Mouse (Mus musculus) stomach, postnatal 0 days (tissue): ENCODE measurements around the gene Rfx6. TPM values are rescaled to one million over a fixed set of nuclear protein-coding genes. Genes with fewer than 3 reads are reported as not detected.

Source experiments
- ATAC-seq: fragments of 200-750 bp; cut with Nextera tagmentation; 2 replicates; pipeline ENCODE4 v1.8.0; 2017; ENCODE audit not compliant: low FRiP score, low TSS enrichment
- DNase-seq: peaks from one replicate; pipeline ENCODE4 v3.0.0-alpha.2; 2016; ENCODE audit warnings: low spot score
- H3K27ac ChIP-seq: fragments of 300-500 bp; sonication (generic); replicated peaks from 2 replicates; pipeline ENCODE4 v1.5.1; 2014; ENCODE audit warnings: mild to moderate bottlenecking, control low read depth
- H3K27me3 ChIP-seq: fragments of 300-500 bp; sonication (generic); 2 replicates; pipeline ENCODE4 v1.6.1; 2014; ENCODE audit warnings: low read length; ENCODE audit not compliant: control insufficient read depth, insufficient read depth
- H3K36me3 ChIP-seq: fragments of 300-500 bp; sonication (generic); 2 replicates; pipeline ENCODE4 v1.6.1; 2014; ENCODE audit warnings: low read length, mixed read lengths; ENCODE audit not compliant: control insufficient read depth, insufficient read depth
- H3K4me1 ChIP-seq: fragments of 300-500 bp; sonication (generic); replicated peaks from 2 replicates; pipeline ENCODE4 v1.6.1; 2014; ENCODE audit warnings: antibody characterized with exemption; ENCODE audit not compliant: control insufficient read depth, insufficient read depth
- H3K4me2 ChIP-seq: fragments of 300-500 bp; sonication (generic); replicated peaks from 2 replicates; pipeline ENCODE4 v1.6.1; 2014; ENCODE audit warnings: low read depth, mild to moderate bottlenecking, control low read depth, moderate library complexity
- H3K4me3 ChIP-seq: fragments of 300-500 bp; sonication (generic); 2 replicates; pipeline ENCODE4 v1.5.1; 2014; ENCODE audit warnings: low read depth, low read length, control low read depth
- H3K9ac ChIP-seq: fragments of 300-500 bp; sonication (generic); 2 replicates; pipeline ENCODE4 v1.6.1; 2014; ENCODE audit warnings: mild to moderate bottlenecking, low read length, control low read depth, mixed read lengths
- H3K9me3 ChIP-seq: fragments of 300-500 bp; sonication (generic); 2 replicates; pipeline ENCODE4 v1.6.1; 2016; ENCODE audit warnings: low read length; ENCODE audit not compliant: control insufficient read depth
- CTCF ChIP-seq: IDR thresholded peaks from 2 replicates; pipeline ENCODE4 v1.5.1; 2016; ENCODE audit warnings: antibody characterized with exemption, low read depth, mild to moderate bottlenecking, moderate library complexity
- EP300 ChIP-seq: optimal IDR thresholded peaks from 2 replicates; pipeline ENCODE3; 2016; ENCODE audit warnings: antibody characterized with exemption
- WGBS: fragments of 180-500 bp; shearing (Covaris S2); extraction: QIAGEN DNeasy Blood & Tissue Kit; methylation state at CpG from one replicate; pipeline ENCODE4 v1.1.7; 2014; 5-methylcytosine and 5-hydroxymethylcytosine counted together
- polyA plus RNA-seq: library from polyadenylated mRNA; unstranded; fragments of >200 nt; fragmentation: Nextera tagmentation; extraction: Ambion mirVana; gene quantifications from 2 replicates; pipeline ENCODE4 v1.2.1, GENCODE M21; 2015

Rfx6 gene
- polyA plus RNA-seq, result 0.29 and 0.53 TPM in 2 replicates

DNA sequence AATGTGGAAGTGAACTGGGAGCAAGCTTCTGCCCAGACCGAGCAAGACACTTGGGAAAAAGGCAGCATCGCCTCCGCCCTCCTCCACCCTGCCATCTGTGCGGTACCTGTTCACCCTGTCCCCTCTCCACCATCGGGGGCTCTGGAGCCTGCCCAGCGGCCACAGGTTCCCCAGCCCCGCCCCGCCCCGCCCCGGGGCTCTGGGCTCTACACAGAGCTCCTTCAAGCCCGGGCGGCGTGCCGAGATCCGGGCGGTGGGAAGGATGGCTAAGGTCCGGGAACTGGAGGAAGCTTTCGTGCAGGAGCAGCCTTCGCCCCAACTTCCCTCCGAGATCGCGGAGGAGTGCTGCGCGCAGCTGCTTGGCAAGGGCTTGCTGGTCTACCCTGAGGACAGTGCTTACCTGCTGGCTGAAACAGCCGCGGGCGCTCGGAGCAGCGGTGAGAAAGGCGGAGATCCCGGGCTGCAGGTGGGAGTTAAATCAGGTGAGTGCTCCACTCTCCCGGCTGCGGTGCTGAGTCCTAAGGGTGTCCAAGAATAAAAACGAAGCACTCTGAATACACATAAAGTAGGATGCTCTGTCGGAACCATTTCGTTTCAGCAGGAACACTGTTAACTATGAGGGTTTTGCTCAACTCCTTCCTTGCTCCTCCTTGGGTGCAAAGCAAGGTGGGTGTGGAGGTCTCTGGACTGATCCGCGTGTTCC is at the start of gene Rfx6:
Rfx6 (plus strand) TSS at position 209 of the 703 bp plus-strand sequence.
- Histone ChIP-seq H3K27me3 (no peaks in the 10 kb centered on the region), H3K27ac (no peak within 1 kb of the TSS), H3K4me1 (no peaks in the 10 kb centered on the region), H3K4me2 (peak within 1 kb of the TSS; percentile 65), H3K9me3 (no peaks in the 10 kb centered on the region), H3K9ac (no peak within 1 kb of the TSS), H3K36me3 (no peaks in the 10 kb centered on the region), H3K4me3 (peak within 1 kb of the TSS; percentile 39)
- ATAC-seq, result peak; percentile 56
- WGBS, result 1% methylated on average over 34 of the region's 38 CpGs
- no peak for TF ChIP-seq CTCF
- TF ChIP-seq EP300, result no peak
- DNase-seq, result peak; percentile 54

- no peak within 1 kb of the TSS for H3K4me2 ChIP-seq
- DNase-seq (no peak), ATAC-seq (no peak)
- 16% methylated on average over 8 of the region's 8 CpGs for WGBS
- H3K9ac ChIP-seq, result no peak within 1 kb of the TSS
- H3K4me3 ChIP-seq, result no peak within 1 kb of the TSS
- no peaks in the 10 kb centered on the region for H3K9me3 ChIP-seq
- H3K27ac ChIP-seq, result no peak within 1 kb of the TSS
- TF ChIP-seq EP300, result no peak
- no peak for TF ChIP-seq CTCF
- no peaks in the 10 kb centered on the region for H3K4me1 ChIP-seq
- H3K36me3 ChIP-seq, result no peaks in the 10 kb centered on the region
- no peaks in the 10 kb centered on the region for H3K27me3 ChIP-seq
These were observed 46.0 kb upstream of the Rfx6 start, which contains the start of gene Gprc6a for GRCm38 (mm10) chr10:51631411-51632136. Gene Gprc6a (minus strand): TSS chr10:51631461.

DNA sequence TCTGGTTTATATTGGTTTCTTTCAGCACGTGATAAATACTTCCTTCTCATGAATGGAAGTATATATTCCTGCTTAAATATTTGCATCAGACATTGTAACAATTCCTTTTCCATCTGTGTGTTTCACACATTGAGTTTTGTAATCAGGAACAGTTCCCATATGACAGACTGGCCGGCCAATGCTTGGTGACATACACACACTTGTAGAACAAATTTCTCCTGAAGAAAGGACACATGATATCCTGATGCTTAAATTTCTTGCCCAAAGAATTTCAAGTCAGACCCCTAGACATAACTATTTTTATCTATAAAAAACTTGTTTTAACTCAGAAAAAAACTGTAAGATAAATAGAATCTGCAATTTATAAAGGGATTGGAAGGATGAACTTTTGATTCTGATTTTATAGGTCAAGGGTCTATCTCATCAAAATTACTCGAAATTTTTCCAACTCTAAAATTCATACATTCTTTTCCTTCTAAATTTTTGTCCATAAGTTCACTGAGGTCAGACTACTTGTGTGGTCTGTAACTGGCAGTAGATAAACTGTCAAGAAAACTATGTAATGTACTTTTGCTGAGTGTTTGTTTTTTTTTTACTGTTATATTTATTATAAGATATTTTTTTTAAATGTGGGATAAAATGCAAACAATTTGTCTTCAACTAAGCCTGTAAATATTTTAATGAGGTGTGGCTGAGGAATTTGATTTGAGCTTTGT is 27.9 kb upstream of the Rfx6 start:
- Histone ChIP-seq H3K27me3 (no peaks in the 10 kb centered on the region), H3K9me3 (no peaks in the 10 kb centered on the region), H3K4me1 (no peaks in the 10 kb centered on the region), H3K36me3 (no peaks in the 10 kb centered on the region), H3K27ac (no peak overlapping the region), H3K9ac (no peak overlapping the region), H3K4me2 (no peak overlapping the region), H3K4me3 (no peak overlapping the region)
- TF ChIP-seq CTCF (no peak), EP300 (no peak)
- ATAC-seq, result no peak
- WGBS, result 54% methylated on average over 3 of the region's 3 CpGs
- no peak for DNase-seq

DNA sequence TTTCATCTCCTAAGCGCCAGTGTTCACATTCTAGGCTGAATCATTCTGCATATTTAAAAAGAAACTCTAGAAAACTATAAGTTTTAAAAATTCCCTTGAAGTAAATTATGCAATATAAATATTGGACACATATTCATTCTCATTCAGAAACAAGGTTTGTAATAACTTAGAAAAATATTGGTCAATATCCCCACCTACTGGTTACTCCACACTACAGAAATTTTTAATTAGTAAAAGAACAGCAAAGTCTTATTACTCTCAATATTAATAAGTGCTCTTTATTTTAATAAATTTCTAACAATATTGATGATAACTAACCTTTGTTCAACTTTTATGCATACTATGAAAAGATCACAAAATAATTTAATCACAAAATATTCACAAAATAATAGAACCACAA is 20.2 kb upstream of the Rfx6 start:
- Histone ChIP-seq H3K9me3 (no peaks in the 10 kb centered on the region), H3K4me3 (no peak overlapping the region), H3K36me3 (no peaks in the 10 kb centered on the region), H3K4me2 (no peak overlapping the region), H3K4me1 (no peaks in the 10 kb centered on the region), H3K27ac (no peak overlapping the region), H3K9ac (no peak overlapping the region), H3K27me3 (no peaks in the 10 kb centered on the region)
- WGBS, result 55% methylated on average over 1 of the region's 1 CpGs
- ATAC-seq (no peak), DNase-seq (no peak)
- peak; percentile 61 for TF ChIP-seq CTCF
- no peak for TF ChIP-seq EP300

DNA sequence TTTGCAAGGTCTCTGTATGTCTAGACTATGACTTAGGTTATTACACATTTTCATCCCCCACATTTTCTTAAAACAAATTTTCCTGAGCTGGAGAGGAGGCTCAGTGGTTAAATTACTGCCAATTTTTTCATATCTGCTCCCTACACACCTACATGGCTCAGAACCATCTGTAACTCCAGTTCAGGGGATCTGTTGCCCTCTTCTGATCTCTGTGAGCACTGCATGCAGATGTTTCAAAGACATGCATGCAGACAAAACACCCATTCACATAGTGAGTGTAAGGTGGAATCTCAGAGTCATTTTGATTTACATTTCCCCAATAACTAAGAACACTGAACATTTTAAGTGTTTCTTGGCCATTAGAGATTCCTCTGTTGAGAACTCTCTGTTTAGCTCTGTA is 8.2 kb upstream of the Rfx6 start:
- no peak overlapping the region for H3K9ac ChIP-seq
- no peak for TF ChIP-seq EP300
- peak; percentile 52 for TF ChIP-seq CTCF
- DNase-seq (no peak), ATAC-seq (no peak)
- H3K4me3 ChIP-seq, result no peak overlapping the region
- H3K27me3 ChIP-seq, result no peaks in the 10 kb centered on the region
- no peaks in the 10 kb centered on the region for H3K36me3 ChIP-seq
- no peak overlapping the region for H3K27ac ChIP-seq
- H3K4me2 ChIP-seq, result no peak overlapping the region
- H3K9me3 ChIP-seq, result no peaks in the 10 kb centered on the region
- no peaks in the 10 kb centered on the region for H3K4me1 ChIP-seq
